In the genomic region with DNA sequence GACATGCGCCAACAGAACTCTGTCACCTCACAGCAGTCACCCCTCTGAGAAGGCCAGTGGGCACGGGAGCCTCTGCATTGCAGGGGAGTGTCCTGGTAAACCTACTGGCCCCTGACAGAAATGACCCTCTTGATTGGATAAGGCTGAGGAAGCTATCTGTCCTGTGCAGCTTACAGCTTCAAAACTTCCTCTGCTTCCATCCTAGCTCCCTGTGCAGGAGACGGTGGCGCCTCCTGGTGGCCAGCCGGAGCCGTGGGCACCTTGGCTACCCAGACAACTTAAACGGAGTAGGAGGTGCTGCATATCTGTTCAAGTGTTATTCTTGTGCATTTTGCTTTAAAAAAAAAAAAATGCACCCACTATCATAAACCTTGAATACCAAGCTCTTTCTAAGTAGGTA, we compare ENCODE assay signal across 9 mouse cellular contexts. TPM values are rescaled to one million over a fixed set of nuclear protein-coding genes. Genes with fewer than 3 reads are reported as not detected.
DNase-seq lines count a peak whose midpoint lies in the region; ATAC-seq lines count a peak whose summit lies in the region.
"Had no signal": no experiment of that assay in that cellular context is flagged by ENCODE, and none has a peak within 500 bp of the region (broad histone marks: within the 10 kb centered on the region; RNA-seq: fewer than 3 reads in every experiment).

No protein-coding gene starts in this region.

- no peak for ATAC-seq in inflammation-experienced regulatory T-cells, adult 6 months

- peak; percentile 5 to 32 for DNase-seq in spleen, adult 18-20 months
- no peak for DNase-seq in spleen, postnatal 36 days (ENCODE audit: low spot score in 2 of 2)
- DNase-seq in adrenal gland, postnatal 4 days (ENCODE audit: low spot score in 2 of 2) = peak; percentile 25 to 30
- DNase-seq in frontal cortex, postnatal 25 days (ENCODE audit: low spot score in 2 of 2) = peak; percentile 33 to 46
- DNase-seq in kidney, postnatal 4 days = peak; percentile 81 to 82
- DNase-seq in lung, postnatal 10 days = peak; percentile 68
- DNase-seq in skeletal muscle tissue, adult 2 months (ENCODE audit: low read depth, low spot score) = peak; percentile 7

RNA-seq across cellular contexts. Expression of a gene that starts 33.5 kb away (rescaled TPM):
- not detected for total RNA-seq in adrenal gland, postnatal 4 days (2021)
- polyA plus RNA-seq in inflammation-experienced regulatory T-cells, adult 6 months (2017; shearing (Covaris generic)) = not detected
- polyA plus RNA-seq: hindbrain, embryonic 15.5 days had no signal

RNA-seq across cellular contexts. Expression of a gene that starts 40.5 kb away (rescaled TPM):
- total RNA-seq in adrenal gland, postnatal 4 days (2021) = not detected
- polyA plus RNA-seq in inflammation-experienced regulatory T-cells, adult 6 months (2017; shearing (Covaris generic)) = not detected

Comparison
In these comparisons a context has a peak if more than half of its experiments do, and no peak if none do; other contexts are left out.
1. DNase-seq: peak in spleen, adult 18-20 months (2 of 2), adrenal gland, postnatal 4 days (2 of 2), frontal cortex, postnatal 25 days (2 of 2), kidney, postnatal 4 days (2 of 2), lung, postnatal 10 days (single experiment) and skeletal muscle tissue, adult 2 months (single experiment); none in spleen, postnatal 36 days (0 of 2).